Mouse (Mus musculus) frontal cortex, postnatal 10 days (tissue): ENCODE measurements around the gene Jagn1.

Experiments
- DNase-seq, 2 experiments: peaks; one replicate each; pipeline ENCODE4 v3.0.0; 2022; ENCODE audit warnings: low spot score in 2 of 2, mixed read lengths in 1 of 2

Jagn1 gene

GRCm38 (mm10) chr6:113434691-113435090 is 7.7 kb upstream of the Jagn1 start:
- no peak for DNase-seq

GRCm38 (mm10) chr6:113435664-113436205 is 6.6 kb upstream of the Jagn1 start, which contains the start of gene Cidec:
Gene Cidec (minus strand): TSS chr6:113435760.
- no peak for DNase-seq

GRCm38 (mm10) chr6:113437135-113437534 is 5.2 kb upstream of the Jagn1 start:
- no peak for DNase-seq

GRCm38 (mm10) chr6:113438721-113439430 is 3.5 kb upstream of the Jagn1 start:
- DNase-seq: no peak

- no peak for DNase-seq
Measured at GRCm38 (mm10) chr6:113440686-113441085, 1.7 kb upstream of the Jagn1 start.

GRCm38 (mm10) chr6:113441147-113441680 is 1.2 kb upstream of the Jagn1 start:
- DNase-seq: peak; percentile 21 to 51

- no peak for DNase-seq
Measured at GRCm38 (mm10) chr6:113442087-113442441, 305 bp upstream of the Jagn1 start.

GRCm38 (mm10) chr6:113443091-113443490 is 722 bp downstream of the Jagn1 start:
- no peak for DNase-seq

GRCm38 (mm10) chr6:113444207-113444965 is 2.0 kb downstream of the Jagn1 start:
- no peak for DNase-seq

GRCm38 (mm10) chr6:113447639-113448038 is 5.3 kb downstream of the Jagn1 start:
- DNase-seq: no peak

GRCm38 (mm10) chr6:113451839-113452238 is 9.5 kb downstream of the Jagn1 start:
- DNase-seq: no peak

- no peak for DNase-seq
Measured at GRCm38 (mm10) chr6:113455007-113455406, 12.6 kb downstream of the Jagn1 start.

GRCm38 (mm10) chr6:113457952-113458534 is 15.7 kb downstream of the Jagn1 start, which contains the start of gene Il17re:
Gene Il17re (plus strand): TSS chr6:113458484.
- no peak for DNase-seq

- DNase-seq: no peak
Measured at GRCm38 (mm10) chr6:113458635-113459034, 16.3 kb downstream of the Jagn1 start.

GRCm38 (mm10) chr6:113464040-113464439 is 21.7 kb downstream of the Jagn1 start:
- DNase-seq: no peak

- DNase-seq: no peak
Measured at GRCm38 (mm10) chr6:113465602-113466001, 23.2 kb downstream of the Jagn1 start.

GRCm38 (mm10) chr6:113468512-113468911 is 26.1 kb downstream of the Jagn1 start:
- DNase-seq: no peak

GRCm38 (mm10) chr6:113469021-113469420 is 26.7 kb downstream of the Jagn1 start:
- DNase-seq: peak in 1 of 2 experiments; percentile 59

GRCm38 (mm10) chr6:113469432-113469831 is 27.1 kb downstream of the Jagn1 start:
- DNase-seq: peak in 1 of 2 experiments; percentile 61

GRCm38 (mm10) chr6:113471297-113471936 is 29.0 kb downstream of the Jagn1 start, which contains the start of gene Il17rc:
Gene Il17rc (plus strand): TSS chr6:113471427.
- no peak for DNase-seq

- no peak for DNase-seq
Measured at GRCm38 (mm10) chr6:113472061-113472460, 29.7 kb downstream of the Jagn1 start.
